Mouse (Mus musculus) left cerebral cortex, postnatal 14 days (tissue): Measurements from ENCODE around the gene Tlk1. TPM values are rescaled to one million over a fixed set of nuclear protein-coding genes. Genes with fewer than 3 reads are reported as not detected.

Experiments used
- DNase-seq, 2 experiments: peaks; one replicate each; pipeline ENCODE4 v3.0.0; 2021 to 2022; ENCODE audit warnings: low spot score in 2 of 2, mixed read lengths in 1 of 2
- intact Hi-C: fragments of 180-260 bp; cut with DNase I; formaldehyde crosslinking; loops from one replicate; pipeline ENCODE4 v1.15.1; 2025
- total RNA-seq, 2 experiments: library from RNA; stranded (reverse); gene quantifications; 2 replicates each; pipeline ENCODE4 v1.2.3; 2021

Gene Tlk1
- total RNA-seq, 2 experiments from 2014 or later, result 93.3 to 101 TPM

- intact Hi-C loops, result no loop called here
- DNase-seq, result no peak
Measured at GRCm38 (mm10) chr2:70723610-70724243, 101.8 kb downstream of the Tlk1 start.

- intact Hi-C loops, result no loop called here
- DNase-seq, result no peak
Measured at GRCm38 (mm10) chr2:70710878-70711277, 114.7 kb downstream of the Tlk1 start.

- intact Hi-C loops, result no loop called here
- no peak for DNase-seq
Measured at GRCm38 (mm10) chr2:70710236-70710635, 115.3 kb downstream of the Tlk1 start.

- DNase-seq, result no peak
Measured at GRCm38 (mm10) chr2:70708986-70709730, 116.4 kb downstream of the Tlk1 start.

GRCm38 (mm10) chr2:70702403-70702802 is 123.1 kb downstream of the Tlk1 start:
- intact Hi-C loops, result no loop called here
- DNase-seq, result no peak

More at GRCm38 (mm10) chr2:70708986-70709730, 116.4 kb downstream of the Tlk1 start:
- intact Hi-C loops, result no loop called here

GRCm38 (mm10) chr2:70701571-70701970 is 124.0 kb downstream of the Tlk1 start:
- DNase-seq, result no peak
- intact Hi-C loops, result no loop called here

GRCm38 (mm10) chr2:70700851-70701250 is 124.7 kb downstream of the Tlk1 start:
- intact Hi-C loops, result no loop called here
- DNase-seq, result no peak

GRCm38 (mm10) chr2:70695712-70696111 is 129.8 kb downstream of the Tlk1 start:
- intact Hi-C loops, result no loop called here
- DNase-seq, result no peak

- intact Hi-C loops, result no loop called here
- no peak for DNase-seq
Measured at GRCm38 (mm10) chr2:70690195-70690594, 135.3 kb downstream of the Tlk1 start.

GRCm38 (mm10) chr2:70688454-70689078 is 137.0 kb downstream of the Tlk1 start:
- DNase-seq, result no peak
- intact Hi-C loops, result no loop called here

- DNase-seq, result no peak
- intact Hi-C loops, result no loop called here
Measured at GRCm38 (mm10) chr2:70682324-70682723, 143.2 kb downstream of the Tlk1 start.

GRCm38 (mm10) chr2:70673445-70674126 is 151.9 kb downstream of the Tlk1 start:
- intact Hi-C loops, result no loop called here
- peak in 1 of 2 experiments; percentile 36 for DNase-seq

GRCm38 (mm10) chr2:70672476-70672875 is 153.1 kb downstream of the Tlk1 start:
- DNase-seq, result no peak
- intact Hi-C loops, result no loop called here

GRCm38 (mm10) chr2:70669896-70670295 is 155.6 kb downstream of the Tlk1 start:
- intact Hi-C loops, result no loop called here
- no peak for DNase-seq

- intact Hi-C loops, result no loop called here
- DNase-seq, result no peak
Measured at GRCm38 (mm10) chr2:70669241-70669640, 156.3 kb downstream of the Tlk1 start.

GRCm38 (mm10) chr2:70667016-70667415 is 158.5 kb downstream of the Tlk1 start:
- DNase-seq, result no peak
- intact Hi-C loops, result no loop called here

- intact Hi-C loops, result no loop called here
- peak in 1 of 2 experiments; percentile 36 for DNase-seq
Measured at GRCm38 (mm10) chr2:70663764-70664163, 161.8 kb downstream of the Tlk1 start.
